Mouse (Mus musculus) limb, embryonic 15.5 days (tissue): ENCODE measurements around the gene Hebp1. TPM values are rescaled to one million over a fixed set of nuclear protein-coding genes. Genes with fewer than 3 reads are reported as not detected.

Experiments
- ATAC-seq: fragments of 200-750 bp; cut with Nextera tagmentation; 2 replicates; pipeline ENCODE4 v1.8.0; 2017; ENCODE audit warnings: low read depth, moderate TSS enrichment; ENCODE audit not compliant: insufficient number of reproducible peaks, low FRiP score, low TSS enrichment
- H3K27ac ChIP-seq: fragments of 300-500 bp; sonication (generic); 2 replicates; pipeline ENCODE4 v1.5.1; 2015; ENCODE audit warnings: moderate library complexity, mild to moderate bottlenecking, inconsistent platforms
- H3K27me3 ChIP-seq: fragments of 300-500 bp; sonication (generic); 2 replicates; pipeline ENCODE4 v1.6.1; 2015; ENCODE audit warnings: inconsistent platforms
- H3K36me3 ChIP-seq: fragments of 300-500 bp; sonication (generic); 2 replicates; pipeline ENCODE4 v1.6.1; 2015; ENCODE audit warnings: inconsistent platforms
- H3K4me1 ChIP-seq: fragments of 300-500 bp; sonication (generic); 2 replicates; pipeline ENCODE4 v1.6.1; 2015; ENCODE audit warnings: inconsistent platforms
- H3K4me2 ChIP-seq: fragments of 300-500 bp; sonication (generic); 2 replicates; pipeline ENCODE4 v1.6.1; 2015; ENCODE audit warnings: mild to moderate bottlenecking, inconsistent platforms
- H3K4me3 ChIP-seq: fragments of 300-500 bp; sonication (generic); 2 replicates; pipeline ENCODE4 v1.5.1; 2015; ENCODE audit warnings: mild to moderate bottlenecking, inconsistent platforms
- H3K9ac ChIP-seq: fragments of 300-500 bp; sonication (generic); 2 replicates; pipeline ENCODE4 v1.6.1; 2015; ENCODE audit warnings: inconsistent platforms
- H3K9me3 ChIP-seq: fragments of 300-500 bp; sonication (generic); 2 replicates; pipeline ENCODE4 v1.6.1; 2016; ENCODE audit warnings: inconsistent platforms
- WGBS: fragments of 180-500 bp; shearing (Covaris S2); methylation state at CpG from one replicate; pipeline ENCODE4 v1.1.7; 2015; 5-methylcytosine and 5-hydroxymethylcytosine counted together
- polyA plus RNA-seq: library from polyadenylated mRNA; unstranded; fragments of >200 nt; fragmentation: Nextera tagmentation; extraction: Ambion mirVana; gene quantifications from 2 replicates; pipeline ENCODE4 v1.2.1, GENCODE M21; 2015

Gene Hebp1
- 10.9 and 14.7 TPM in 2 replicates for polyA plus RNA-seq

DNA sequence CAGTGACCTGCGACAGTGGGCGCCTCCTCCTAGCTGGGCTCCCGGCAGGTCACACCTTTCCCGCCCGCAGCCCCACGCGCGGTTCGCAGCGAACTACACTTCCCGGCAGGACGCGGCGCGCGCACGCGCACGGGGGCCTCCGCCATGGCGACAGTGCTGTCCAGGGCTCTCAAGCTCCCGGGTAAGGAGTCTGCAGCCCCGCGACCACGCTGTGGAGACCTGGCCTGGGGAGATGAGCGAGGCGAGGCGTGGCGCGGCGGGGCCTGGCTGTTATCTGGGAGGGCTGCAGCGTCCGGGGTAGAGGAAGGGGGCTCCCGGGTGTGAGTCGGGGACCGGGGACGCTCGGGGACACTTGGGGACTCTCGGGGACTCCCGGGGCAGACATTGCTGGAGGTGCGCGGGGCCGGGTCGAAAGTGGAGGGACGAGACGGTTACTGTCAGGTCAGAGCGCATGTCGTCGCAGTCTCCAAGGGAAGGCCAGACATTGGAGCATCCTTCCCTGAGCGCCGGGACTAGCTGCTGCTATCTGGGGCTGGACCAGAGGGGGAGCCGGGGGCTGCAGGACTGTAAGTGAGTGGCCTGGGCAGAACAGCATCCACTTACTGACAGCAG, at the start of gene Hebp1, which contains the start of gene Fam234b:
Gene Hebp1, minus strand, starts transcription at position 102 of the 612 bp plus-strand sequence.
Gene Fam234b, plus strand, starts transcription at position 57 of the 612 bp plus-strand sequence.
- H3K4me3 ChIP-seq: peak within 1 kb of the TSS; percentile 92
- no peaks in the 10 kb centered on the region for H3K27me3 ChIP-seq
- H3K4me1 ChIP-seq: peaks cover 13% of the 10 kb centered on the region
- under 1% methylated on average over 52 of the region's 52 CpGs for WGBS
- peak within 1 kb of the TSS; percentile 90 for H3K9ac ChIP-seq
- 0 out of 2 replicates have a peak within 1 kb of the TSS, but pooled peaks have one; percentile 33 for H3K27ac ChIP-seq
- H3K4me2 ChIP-seq: peak within 1 kb of the TSS; percentile 92
- H3K9me3 ChIP-seq: no peaks in the 10 kb centered on the region
- ATAC-seq: peak; percentile 79
- H3K36me3 ChIP-seq: no peaks in the 10 kb centered on the region

GRCm38 (mm10) chr6:135245586-135245985, 47.8 kb upstream of the Hebp1 start:
- Histone ChIP-seq H3K9me3 (no peaks in the 10 kb centered on the region), H3K4me2 (no peak overlapping the region), H3K27ac (no peak overlapping the region), H3K4me1 (peaks cover 13% of the 10 kb centered on the region), H3K9ac (no peak overlapping the region), H3K36me3 (no peaks in the 10 kb centered on the region), H3K4me3 (no peak overlapping the region), H3K27me3 (no peaks in the 10 kb centered on the region)
- no peak for ATAC-seq
- 77% methylated on average over 8 of the region's 8 CpGs for whole genome bisulfite sequencing

GRCm38 (mm10) chr6:135240361-135240760, 42.5 kb upstream of the Hebp1 start:
- no peaks in the 10 kb centered on the region for H3K27me3 ChIP-seq
- H3K4me3 ChIP-seq: no peak overlapping the region
- no peak for ATAC-seq
- H3K4me2 ChIP-seq: no peak overlapping the region
- 91% methylated on average over 8 of the region's 8 CpGs for WGBS
- peaks cover 6% of the 10 kb centered on the region for H3K4me1 ChIP-seq
- H3K27ac ChIP-seq: no peak overlapping the region
- H3K36me3 ChIP-seq: peaks cover 20% of the 10 kb centered on the region
- no peaks in the 10 kb centered on the region for H3K9me3 ChIP-seq
- no peak overlapping the region for H3K9ac ChIP-seq

DNA sequence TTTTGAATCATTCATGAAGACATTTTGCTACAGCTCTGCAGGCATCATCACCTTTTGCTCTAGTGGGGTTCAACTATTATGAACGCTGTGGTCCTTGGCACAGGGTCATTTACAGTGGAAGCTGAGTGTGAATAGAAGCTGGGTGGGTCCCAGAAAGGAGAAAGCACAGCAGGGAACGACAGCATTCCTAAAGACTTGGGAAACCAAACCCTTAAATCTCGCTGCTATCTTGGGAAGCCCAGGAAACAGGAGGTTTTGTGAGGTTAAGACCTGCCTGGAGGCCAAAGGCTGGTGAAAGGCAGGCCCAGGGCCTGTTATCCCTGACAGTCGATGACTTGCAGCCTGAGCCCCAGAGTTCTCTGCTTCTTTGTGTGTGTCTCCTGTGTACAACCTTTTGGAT, 40.4 kb upstream of the Hebp1 start:
- WGBS: 45% methylated on average over 4 of the region's 4 CpGs
- no peak for ATAC-seq
- H3K9ac ChIP-seq: no peak overlapping the region

DNA sequence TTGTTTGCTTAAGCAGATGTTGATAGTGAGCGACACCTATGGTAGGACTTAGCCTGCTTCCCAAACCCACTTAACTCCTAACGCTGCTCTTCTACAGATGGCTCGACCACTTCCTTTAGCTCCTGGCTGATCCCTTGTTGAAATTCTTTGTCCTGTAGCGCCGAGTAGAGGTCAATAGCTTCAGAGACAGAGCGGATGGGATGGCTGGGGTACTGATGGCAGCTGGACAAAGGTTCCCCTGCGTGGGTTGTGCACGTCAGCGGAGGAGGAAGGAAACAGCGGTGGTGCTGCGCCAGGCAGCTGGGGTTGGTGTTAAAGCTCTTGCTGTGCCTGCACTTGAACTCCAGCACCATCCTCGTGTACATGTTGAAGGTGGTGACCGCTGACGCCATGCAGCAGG, 39.5 kb upstream of the Hebp1 start:
- H3K27ac ChIP-seq: no peak overlapping the region
- no peak overlapping the region for H3K4me3 ChIP-seq
- peaks cover 42% of the 10 kb centered on the region for H3K36me3 ChIP-seq
- 82% methylated on average over 14 of the region's 14 CpGs for WGBS
- H3K4me2 ChIP-seq: no peak overlapping the region
- no peaks in the 10 kb centered on the region for H3K9me3 ChIP-seq
- peaks cover 6% of the 10 kb centered on the region for H3K4me1 ChIP-seq
- ATAC-seq: no peak
- H3K27me3 ChIP-seq: no peaks in the 10 kb centered on the region
- no peak overlapping the region for H3K9ac ChIP-seq

More for the DNA sequence above, 40.4 kb upstream of the Hebp1 start:
- H3K27ac ChIP-seq: no peak overlapping the region
- peaks cover 34% of the 10 kb centered on the region for H3K36me3 ChIP-seq
- H3K9me3 ChIP-seq: no peaks in the 10 kb centered on the region
- no peaks in the 10 kb centered on the region for H3K27me3 ChIP-seq
- H3K4me3 ChIP-seq: no peak overlapping the region
- peaks cover 6% of the 10 kb centered on the region for H3K4me1 ChIP-seq
- no peak overlapping the region for H3K4me2 ChIP-seq

- WGBS: 81% methylated on average over 3 of the region's 3 CpGs
- Histone ChIP-seq H3K27me3 (no peaks in the 10 kb centered on the region), H3K9ac (no peak overlapping the region), H3K4me3 (no peak overlapping the region), H3K27ac (no peak overlapping the region), H3K4me2 (no peak overlapping the region), H3K36me3 (peaks cover 47% of the 10 kb centered on the region), H3K9me3 (no peaks in the 10 kb centered on the region), H3K4me1 (peaks cover under 1% of the 10 kb centered on the region; the same call in 1 of the 2 replicates)
- ATAC-seq: no peak
Measured at GRCm38 (mm10) chr6:135236576-135236975, 38.8 kb upstream of the Hebp1 start.

DNA sequence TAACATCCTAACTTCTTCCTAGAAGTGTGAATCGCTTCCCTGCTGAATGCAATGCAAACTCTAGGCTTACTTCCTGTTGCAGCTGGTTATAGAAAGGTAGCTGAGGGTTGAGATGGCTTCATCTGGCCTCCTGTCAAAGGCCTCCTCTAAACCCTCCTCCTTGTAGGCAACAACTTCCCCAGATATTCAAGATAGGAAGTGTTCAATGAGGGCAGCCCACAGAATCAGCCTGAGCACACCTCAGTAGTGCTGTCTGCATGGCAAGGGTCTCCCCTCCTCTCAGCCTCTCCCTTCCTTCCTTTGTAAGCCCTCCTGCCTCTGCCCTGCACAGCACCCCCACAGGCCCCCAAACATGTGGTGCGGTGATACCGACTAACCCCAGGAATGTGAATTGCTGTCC, 37.9 kb upstream of the Hebp1 start:
- 80% methylated on average over 3 of the region's 3 CpGs for WGBS
- no peaks in the 10 kb centered on the region for H3K9me3 ChIP-seq
- no peak overlapping the region for H3K27ac ChIP-seq
- no peaks in the 10 kb centered on the region for H3K4me1 ChIP-seq
- no peak overlapping the region for H3K4me3 ChIP-seq
- H3K9ac ChIP-seq: no peak overlapping the region
- peaks cover 50% of the 10 kb centered on the region for H3K36me3 ChIP-seq
- H3K4me2 ChIP-seq: no peak overlapping the region
- H3K27me3 ChIP-seq: no peaks in the 10 kb centered on the region
- no peak for ATAC-seq

- H3K27ac ChIP-seq: no peak overlapping the region
- H3K9ac ChIP-seq: no peak overlapping the region
- H3K27me3 ChIP-seq: no peaks in the 10 kb centered on the region
- ATAC-seq: no peak
- H3K36me3 ChIP-seq: peaks cover 70% of the 10 kb centered on the region
- no peak overlapping the region for H3K4me2 ChIP-seq
- 84% methylated on average over 12 of the region's 12 CpGs for WGBS
- H3K9me3 ChIP-seq: no peaks in the 10 kb centered on the region
- H3K4me3 ChIP-seq: no peak overlapping the region
- H3K4me1 ChIP-seq: peaks cover 4% of the 10 kb centered on the region
Measured at GRCm38 (mm10) chr6:135232443-135233182, 34.8 kb upstream of the Hebp1 start.

DNA sequence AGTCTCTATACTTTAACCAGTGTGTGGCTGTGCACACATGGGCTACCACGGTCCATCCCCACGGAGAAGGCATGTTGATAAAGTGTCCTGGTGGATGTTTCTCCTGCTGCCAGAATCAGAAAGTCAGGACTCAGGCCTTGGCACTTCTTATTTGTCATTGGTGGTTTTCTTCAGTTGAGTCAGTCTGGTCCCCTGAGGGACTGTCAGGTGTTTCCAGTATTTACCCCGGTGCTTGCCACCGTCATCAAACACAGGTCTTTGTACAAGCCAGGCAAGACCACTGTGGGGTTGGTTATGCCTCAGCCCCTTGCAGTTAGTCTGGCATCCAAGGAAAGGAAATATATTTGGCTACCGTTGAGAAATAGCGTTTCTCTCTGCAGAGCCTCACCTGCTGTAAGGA, 32.8 kb upstream of the Hebp1 start:
- H3K9me3 ChIP-seq: no peaks in the 10 kb centered on the region
- H3K36me3 ChIP-seq: peaks cover 62% of the 10 kb centered on the region
- WGBS: 79% methylated on average over 6 of the region's 6 CpGs
- no peaks in the 10 kb centered on the region for H3K27me3 ChIP-seq
- H3K4me2 ChIP-seq: no peak overlapping the region
- no peak for ATAC-seq
- H3K4me1 ChIP-seq: peaks cover 4% of the 10 kb centered on the region
- H3K9ac ChIP-seq: no peak overlapping the region
- no peak overlapping the region for H3K4me3 ChIP-seq
- H3K27ac ChIP-seq: no peak overlapping the region

GRCm38 (mm10) chr6:135228465-135228941, 30.7 kb upstream of the Hebp1 start:
- Histone ChIP-seq H3K27me3 (no peaks in the 10 kb centered on the region), H3K4me2 (no peak overlapping the region), H3K36me3 (peaks cover 48% of the 10 kb centered on the region), H3K9me3 (no peaks in the 10 kb centered on the region), H3K4me3 (no peak overlapping the region), H3K4me1 (peaks cover 7% of the 10 kb centered on the region), H3K9ac (no peak overlapping the region), H3K27ac (no peak overlapping the region)
- no peak for ATAC-seq
- WGBS: 58% methylated on average over 10 of the region's 10 CpGs

DNA sequence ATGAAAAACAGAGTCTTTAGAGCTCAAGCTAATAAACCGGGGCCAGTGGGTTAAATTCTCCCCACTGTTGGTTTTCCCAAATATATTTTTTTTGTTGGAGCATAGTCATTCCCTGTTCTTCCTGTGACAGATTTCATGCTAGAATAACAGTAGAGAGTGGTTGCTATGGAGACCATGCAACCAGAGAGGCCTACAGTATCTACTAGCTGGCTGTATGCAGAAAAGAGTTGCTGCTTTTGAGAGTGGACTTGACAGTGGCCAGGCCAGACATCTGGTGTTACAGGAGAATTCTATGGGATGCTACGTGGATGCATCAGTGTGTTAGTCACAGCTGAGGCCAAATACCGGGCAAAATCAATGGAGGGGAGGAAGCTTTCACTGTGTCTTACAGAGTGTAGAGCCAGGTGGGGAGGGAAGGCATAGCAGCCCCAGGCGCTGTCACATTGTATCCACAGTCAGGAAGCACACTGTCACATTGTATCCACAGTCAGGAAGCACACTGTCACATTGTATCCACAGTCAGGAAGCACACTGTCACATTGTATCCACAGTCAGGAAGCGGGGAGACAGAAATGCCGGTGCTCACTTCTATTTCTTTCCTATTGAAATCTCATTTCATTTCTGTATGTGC, 26.1 kb upstream of the Hebp1 start:
- H3K36me3 ChIP-seq: peaks cover 24% of the 10 kb centered on the region
- WGBS: 63% methylated on average over 6 of the region's 6 CpGs
- H3K27me3 ChIP-seq: no peaks in the 10 kb centered on the region
- H3K4me3 ChIP-seq: no peak overlapping the region
- no peak overlapping the region for H3K4me2 ChIP-seq
- no peaks in the 10 kb centered on the region for H3K9me3 ChIP-seq
- H3K4me1 ChIP-seq: peaks cover 12% of the 10 kb centered on the region
- H3K27ac ChIP-seq: peak overlapping the region; percentile 28; the same call in 1 of the 2 replicates
- H3K9ac ChIP-seq: no peak overlapping the region
- ATAC-seq: 0 out of 2 replicates have a peak, but pooled peaks have one; percentile 27

GRCm38 (mm10) chr6:135219916-135220315, 22.1 kb upstream of the Hebp1 start:
- 81% methylated on average over 5 of the region's 5 CpGs for WGBS

More at GRCm38 (mm10) chr6:135219916-135220315, 22.1 kb upstream of the Hebp1 start:
- H3K9ac ChIP-seq: no peak overlapping the region
- H3K4me1 ChIP-seq: peaks cover 11% of the 10 kb centered on the region; the same call in 1 of the 2 replicates
- H3K36me3 ChIP-seq: peaks cover 22% of the 10 kb centered on the region
- ATAC-seq: no peak
- H3K27me3 ChIP-seq: no peaks in the 10 kb centered on the region
- no peak overlapping the region for H3K4me2 ChIP-seq
- H3K27ac ChIP-seq: 0 out of 2 replicates have a peak overlapping the region, but pooled peaks have one; percentile 33
- H3K9me3 ChIP-seq: no peaks in the 10 kb centered on the region
- H3K4me3 ChIP-seq: no peak overlapping the region
